Mouse (Mus musculus): ENCODE results near the gene Bmpr1b. TPM values are rescaled to one million over a fixed set of nuclear protein-coding genes. Genes with fewer than 3 reads are reported as not detected.

Gene Bmpr1b
- polyA plus RNA-seq, 1 experiment from 2014 or later = 10.7 TPM

DNA sequence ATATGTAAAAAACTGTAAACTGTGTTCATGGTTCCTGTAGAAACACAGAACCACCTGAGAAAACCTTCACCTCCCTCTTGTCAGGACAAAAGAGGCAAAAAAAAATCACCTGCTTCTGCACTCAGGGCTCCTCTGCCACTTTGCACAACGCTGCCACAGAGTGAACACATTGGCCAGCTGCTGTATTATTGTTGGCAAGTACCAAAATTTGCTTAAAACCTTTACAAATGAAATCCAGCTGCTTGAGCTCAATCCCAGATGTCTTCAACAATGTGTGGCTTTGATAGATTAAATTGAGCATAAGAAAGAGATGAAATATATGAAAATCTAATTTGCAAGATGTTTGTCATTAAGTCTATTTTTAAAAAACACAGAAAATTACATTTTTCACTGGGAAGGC lies 245.8 kb downstream of the Bmpr1b start:
- Histone ChIP-seq H3K27ac (ENCODE audit: low read depth, low read length) (no peak overlapping the region), H3K9me3 (ENCODE audit: control insufficient read depth, low read length) (no peaks in the 10 kb centered on the region), H3K9ac (ENCODE audit: low read length) (no peak overlapping the region), H3K36me3 (ENCODE audit: control insufficient read depth, insufficient read depth, low read length) (no peaks in the 10 kb centered on the region), H3K4me2 (ENCODE audit: low read depth, low read length, severe bottlenecking) (no peak overlapping the region), H3K27me3 (ENCODE audit: control insufficient read depth, insufficient read depth, low read length) (no peaks in the 10 kb centered on the region), H3K4me1 (replicated peaks; ENCODE audit: control insufficient read depth, insufficient read depth, low read length) (peaks cover 3% of the 10 kb centered on the region; the same call in 1 of the 2 replicates), H3K4me3 (ENCODE audit: low read depth, low read length) (no peak overlapping the region)
- 37% methylated on average over 1 of the region's 1 CpGs for WGBS
- DNase-seq (ENCODE audit: low spot score) = no peak
- ATAC-seq (replicated peaks; ENCODE audit: low FRiP score) = no peak

DNA sequence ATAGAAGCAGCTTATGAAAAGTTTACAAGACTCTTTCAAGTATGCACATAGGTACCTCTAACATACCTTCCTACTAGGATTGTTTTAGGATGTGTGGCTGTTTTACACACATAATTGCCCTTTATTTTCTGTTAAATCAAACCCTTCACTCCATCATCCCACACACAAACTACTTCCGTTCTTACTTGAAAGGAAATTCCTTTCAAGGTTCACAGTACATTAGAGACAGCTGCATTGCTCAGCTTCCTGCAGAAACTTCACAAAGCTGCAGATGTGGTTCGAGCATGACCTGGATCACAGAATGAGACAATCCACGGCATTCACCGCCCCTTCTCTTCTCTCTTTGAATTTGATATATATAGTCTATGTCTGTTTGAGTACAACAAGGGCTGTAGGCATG lies 248.1 kb downstream of the Bmpr1b start:
- Histone ChIP-seq H3K9ac (ENCODE audit: low read length) (no peak overlapping the region), H3K27me3 (ENCODE audit: control insufficient read depth, insufficient read depth, low read length) (no peaks in the 10 kb centered on the region), H3K4me1 (replicated peaks; ENCODE audit: control insufficient read depth, insufficient read depth, low read length) (peaks cover 3% of the 10 kb centered on the region; the same call in 1 of the 2 replicates), H3K27ac (ENCODE audit: low read depth, low read length) (no peak overlapping the region), H3K4me3 (ENCODE audit: low read depth, low read length) (no peak overlapping the region), H3K36me3 (ENCODE audit: control insufficient read depth, insufficient read depth, low read length) (no peaks in the 10 kb centered on the region), H3K4me2 (ENCODE audit: low read depth, low read length, severe bottlenecking) (no peak overlapping the region), H3K9me3 (ENCODE audit: control insufficient read depth, low read length) (no peaks in the 10 kb centered on the region)
- ATAC-seq (replicated peaks; ENCODE audit: low FRiP score) = no peak
- no peak for DNase-seq (ENCODE audit: low spot score)
- 64% methylated on average over 4 of the region's 4 CpGs for WGBS

DNA sequence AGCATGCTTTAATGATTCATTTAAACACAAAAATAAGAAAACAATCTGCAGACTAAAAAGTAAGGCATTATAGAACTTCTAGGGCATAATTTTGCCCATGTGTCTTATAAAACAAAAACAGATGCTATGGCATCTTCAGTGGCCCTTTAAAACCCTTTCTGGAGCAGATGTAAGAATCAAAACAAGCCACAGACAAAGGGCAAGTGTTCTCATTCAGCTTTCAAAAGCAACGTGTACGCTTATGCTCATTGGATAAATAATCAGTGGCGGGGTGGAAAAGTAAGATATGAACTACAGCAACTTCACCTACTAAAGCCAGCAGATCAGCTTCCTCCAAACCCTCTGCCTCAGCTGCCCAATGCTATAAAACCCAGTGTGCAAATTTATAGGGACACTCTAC lies 249.6 kb downstream of the Bmpr1b start:
- ATAC-seq (replicated peaks; ENCODE audit: low FRiP score) (no peak), DNase-seq (ENCODE audit: low spot score) (no peak)
- no peaks in the 10 kb centered on the region for H3K36me3 ChIP-seq (ENCODE audit: control insufficient read depth, insufficient read depth, low read length)
- 41% methylated on average over 3 of the region's 3 CpGs for WGBS
- H3K4me2 ChIP-seq (ENCODE audit: low read depth, low read length, severe bottlenecking) = no peak overlapping the region
- no peak overlapping the region for H3K9ac ChIP-seq (ENCODE audit: low read length)
- no peak overlapping the region for H3K4me3 ChIP-seq (ENCODE audit: low read depth, low read length)
- H3K4me1 ChIP-seq (replicated peaks; ENCODE audit: control insufficient read depth, insufficient read depth, low read length) = peaks cover 3% of the 10 kb centered on the region; the same call in 1 of the 2 replicates
- no peaks in the 10 kb centered on the region for H3K27me3 ChIP-seq (ENCODE audit: control insufficient read depth, insufficient read depth, low read length)
- H3K9me3 ChIP-seq (ENCODE audit: control insufficient read depth, low read length) = no peaks in the 10 kb centered on the region
- H3K27ac ChIP-seq (ENCODE audit: low read depth, low read length) = no peak overlapping the region

DNA sequence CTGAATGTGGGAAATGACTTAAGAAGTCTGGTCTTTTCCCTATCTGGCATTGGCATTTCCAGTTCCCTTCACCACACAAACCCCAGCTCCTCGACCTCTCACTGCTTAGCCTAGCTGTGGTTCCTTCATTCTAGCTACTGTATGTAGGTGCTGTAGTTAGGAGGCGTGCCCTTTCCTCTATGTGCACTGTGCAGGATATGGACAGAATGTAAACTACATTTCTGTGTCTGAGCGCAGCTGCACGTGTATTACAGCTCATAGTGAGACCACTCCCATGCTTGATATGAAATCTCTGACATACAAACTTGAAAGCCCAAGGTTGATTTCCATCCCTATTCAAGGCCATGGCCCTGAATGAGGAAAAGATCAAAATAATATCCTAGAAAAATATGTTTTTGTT lies 252.1 kb downstream of the Bmpr1b start:
- ATAC-seq (replicated peaks; ENCODE audit: low FRiP score) (no peak), DNase-seq (ENCODE audit: low spot score) (no peak)
- Histone ChIP-seq H3K9ac (ENCODE audit: low read length) (no peak overlapping the region), H3K27me3 (ENCODE audit: control insufficient read depth, insufficient read depth, low read length) (no peaks in the 10 kb centered on the region), H3K4me1 (replicated peaks; ENCODE audit: control insufficient read depth, insufficient read depth, low read length) (peaks cover 3% of the 10 kb centered on the region; the same call in 1 of the 2 replicates), H3K27ac (ENCODE audit: low read depth, low read length) (no peak overlapping the region), H3K4me2 (ENCODE audit: low read depth, low read length, severe bottlenecking) (no peak overlapping the region), H3K36me3 (ENCODE audit: control insufficient read depth, insufficient read depth, low read length) (no peaks in the 10 kb centered on the region), H3K4me3 (ENCODE audit: low read depth, low read length) (no peak overlapping the region), H3K9me3 (ENCODE audit: control insufficient read depth, low read length) (no peaks in the 10 kb centered on the region)
- 82% methylated on average over 4 of the region's 4 CpGs for WGBS

DNA sequence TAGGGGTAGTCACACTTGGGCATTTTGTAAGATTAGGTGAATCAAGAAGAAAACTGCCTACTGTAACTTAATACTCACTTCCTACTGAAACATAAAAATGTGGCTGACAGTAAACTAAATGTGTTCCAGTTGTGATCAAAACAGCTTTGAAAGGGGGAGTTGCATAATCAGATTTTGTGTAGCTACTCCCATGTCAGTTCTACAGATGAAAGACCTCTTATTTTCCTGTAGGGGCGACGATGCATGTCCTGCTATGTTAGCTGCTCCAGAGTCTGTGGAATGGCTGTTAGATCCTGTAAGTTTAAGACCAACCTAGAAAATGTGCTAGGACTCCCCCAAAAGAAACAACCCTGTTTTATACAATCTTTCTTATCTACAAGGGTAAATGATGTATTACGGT lies 253.2 kb downstream of the Bmpr1b start:
- no peak for DNase-seq (ENCODE audit: low spot score)
- no peak overlapping the region for H3K9ac ChIP-seq (ENCODE audit: low read length)
- ATAC-seq (replicated peaks; ENCODE audit: low FRiP score) = no peak

DNA sequence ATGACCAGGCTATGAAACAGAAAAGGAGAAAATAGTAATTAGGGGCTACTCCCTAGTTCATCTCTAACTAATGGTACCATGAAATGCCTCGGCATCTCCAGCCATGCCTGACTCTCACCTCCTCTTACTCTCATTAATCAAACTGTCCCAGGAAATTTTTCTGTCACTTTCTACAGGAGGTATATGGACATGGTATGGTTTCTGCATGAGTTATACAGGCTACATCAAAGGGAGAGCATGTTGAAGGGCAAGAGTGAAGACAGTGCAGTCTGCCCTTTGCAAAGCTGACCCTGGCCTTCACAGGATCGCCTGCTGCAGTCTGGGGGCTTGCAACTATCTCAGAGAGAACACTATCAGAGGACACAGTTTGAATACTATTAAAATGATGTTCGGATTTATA lies 254.6 kb downstream of the Bmpr1b start:
- H3K9me3 ChIP-seq (ENCODE audit: control insufficient read depth, low read length) = no peaks in the 10 kb centered on the region
- H3K27ac ChIP-seq (ENCODE audit: low read depth, low read length) = no peak overlapping the region
- no peaks in the 10 kb centered on the region for H3K27me3 ChIP-seq (ENCODE audit: control insufficient read depth, insufficient read depth, low read length)
- H3K36me3 ChIP-seq (ENCODE audit: control insufficient read depth, insufficient read depth, low read length) = no peaks in the 10 kb centered on the region
- no peak overlapping the region for H3K9ac ChIP-seq (ENCODE audit: low read length)
- H3K4me3 ChIP-seq (ENCODE audit: low read depth, low read length) = no peak overlapping the region
- DNase-seq (ENCODE audit: low spot score) (no peak), ATAC-seq (replicated peaks; ENCODE audit: low FRiP score) (no peak)
- no peaks in the 10 kb centered on the region; the same call in 1 of the 2 replicates for H3K4me1 ChIP-seq (replicated peaks; ENCODE audit: control insufficient read depth, insufficient read depth, low read length)
- no peak overlapping the region for H3K4me2 ChIP-seq (ENCODE audit: low read depth, low read length, severe bottlenecking)
- 92% methylated on average over 3 of the region's 3 CpGs for WGBS

More for the DNA sequence above, 253.2 kb downstream of the Bmpr1b start:
- Histone ChIP-seq H3K27ac (ENCODE audit: low read depth, low read length) (no peak overlapping the region), H3K4me3 (ENCODE audit: low read depth, low read length) (no peak overlapping the region), H3K36me3 (ENCODE audit: control insufficient read depth, insufficient read depth, low read length) (no peaks in the 10 kb centered on the region), H3K9me3 (ENCODE audit: control insufficient read depth, low read length) (no peaks in the 10 kb centered on the region), H3K27me3 (ENCODE audit: control insufficient read depth, insufficient read depth, low read length) (no peaks in the 10 kb centered on the region), H3K4me1 (replicated peaks; ENCODE audit: control insufficient read depth, insufficient read depth, low read length) (peaks cover 3% of the 10 kb centered on the region; the same call in 1 of the 2 replicates), H3K4me2 (ENCODE audit: low read depth, low read length, severe bottlenecking) (no peak overlapping the region)
- WGBS = 83% methylated on average over 3 of the region's 3 CpGs

DNA sequence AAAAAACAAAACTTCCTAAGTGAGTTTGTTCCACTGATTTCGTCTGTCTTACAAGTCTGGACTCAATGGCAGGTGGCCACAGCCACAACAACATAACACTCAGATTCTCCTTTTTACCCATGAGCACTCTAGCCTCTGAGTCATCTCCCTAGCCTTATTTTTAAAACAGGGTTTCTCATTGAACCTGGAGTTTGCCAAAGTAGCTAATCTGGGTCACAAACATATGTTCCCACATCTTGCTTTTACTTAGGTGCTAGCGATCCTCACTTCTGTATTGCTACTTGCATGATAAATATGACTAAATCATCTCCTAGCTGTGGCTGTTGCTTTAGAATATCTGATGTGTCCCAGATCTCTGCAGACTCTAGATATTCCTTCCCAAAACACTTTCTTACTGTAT lies 260.1 kb downstream of the Bmpr1b start:
- ATAC-seq (replicated peaks; ENCODE audit: low FRiP score) = no peak
- Histone ChIP-seq H3K4me2 (ENCODE audit: low read depth, low read length, severe bottlenecking) (no peak overlapping the region), H3K9ac (ENCODE audit: low read length) (no peak overlapping the region), H3K36me3 (ENCODE audit: control insufficient read depth, insufficient read depth, low read length) (no peaks in the 10 kb centered on the region), H3K27ac (ENCODE audit: low read depth, low read length) (no peak overlapping the region), H3K9me3 (ENCODE audit: control insufficient read depth, low read length) (no peaks in the 10 kb centered on the region), H3K27me3 (ENCODE audit: control insufficient read depth, insufficient read depth, low read length) (no peaks in the 10 kb centered on the region), H3K4me1 (replicated peaks; ENCODE audit: control insufficient read depth, insufficient read depth, low read length) (no peaks in the 10 kb centered on the region; the same call in 1 of the 2 replicates), H3K4me3 (ENCODE audit: low read depth, low read length) (no peak overlapping the region)
- WGBS = 90% methylated on average over 2 of the region's 2 CpGs
- no peak for DNase-seq (ENCODE audit: low spot score)

DNA sequence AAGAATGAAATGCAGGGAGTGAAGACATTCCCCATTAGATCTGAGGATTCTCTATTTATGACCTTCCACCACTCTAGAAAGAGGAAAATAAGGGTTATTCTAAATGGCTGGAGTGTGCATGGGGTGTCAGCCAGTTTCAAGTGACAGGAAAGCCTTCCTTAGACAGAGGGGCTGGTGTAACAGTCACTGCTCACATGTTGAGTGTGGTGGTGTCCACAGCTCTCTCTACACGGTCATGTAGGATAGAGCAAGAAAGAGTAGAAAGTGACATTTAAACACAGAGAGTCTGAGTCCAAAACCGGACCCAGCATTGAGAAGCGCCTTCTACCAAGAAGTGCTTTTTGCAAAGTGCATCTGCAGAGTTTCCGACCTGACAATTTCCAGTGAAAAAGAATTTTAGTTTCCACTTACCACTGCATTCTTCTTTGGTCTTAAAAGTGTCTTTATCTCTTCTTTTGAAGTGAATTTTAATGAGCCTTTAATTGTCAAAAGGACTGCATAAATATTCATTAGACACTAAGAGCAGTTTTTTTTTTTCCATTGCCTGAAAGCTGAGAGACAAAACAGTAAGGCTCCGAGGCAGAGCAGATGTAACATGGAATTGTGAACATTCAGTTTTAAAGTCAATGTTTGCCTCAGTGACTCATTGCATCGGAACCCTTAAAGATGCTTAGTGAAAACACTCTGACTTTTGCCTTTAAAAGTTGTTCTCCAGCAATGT lies 263.2 kb downstream of the Bmpr1b start:
- ATAC-seq (replicated peaks; ENCODE audit: low FRiP score) (no peak), DNase-seq (ENCODE audit: low spot score) (no peak)
- Histone ChIP-seq H3K9me3 (ENCODE audit: control insufficient read depth, low read length) (no peaks in the 10 kb centered on the region), H3K9ac (ENCODE audit: low read length) (no peak overlapping the region), H3K27ac (ENCODE audit: low read depth, low read length) (no peak overlapping the region), H3K4me3 (ENCODE audit: low read depth, low read length) (no peak overlapping the region), H3K36me3 (ENCODE audit: control insufficient read depth, insufficient read depth, low read length) (no peaks in the 10 kb centered on the region), H3K27me3 (ENCODE audit: control insufficient read depth, insufficient read depth, low read length) (no peaks in the 10 kb centered on the region), H3K4me1 (replicated peaks; ENCODE audit: control insufficient read depth, insufficient read depth, low read length) (no peaks in the 10 kb centered on the region; the same call in 1 of the 2 replicates), H3K4me2 (ENCODE audit: low read depth, low read length, severe bottlenecking) (no peak overlapping the region)
- 42% methylated on average over 6 of the region's 6 CpGs for WGBS

DNA sequence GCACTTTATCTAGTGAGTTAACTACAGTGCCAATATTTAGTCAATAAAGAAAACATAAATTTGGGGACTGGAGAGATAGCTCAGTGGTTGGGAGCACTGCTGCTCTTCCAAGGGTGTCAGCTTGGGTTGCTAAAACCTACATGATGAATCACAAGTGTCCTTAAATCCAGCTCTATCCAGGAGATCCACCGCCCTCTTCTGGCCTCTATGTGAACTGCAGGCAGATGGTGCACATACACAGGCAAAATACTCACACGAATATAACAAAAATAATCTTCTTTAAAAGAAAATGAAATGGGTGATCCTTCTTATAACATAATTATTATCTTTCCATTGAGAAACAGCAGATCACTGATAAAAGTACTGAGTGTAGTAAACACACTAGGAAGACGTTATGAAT lies 268.9 kb downstream of the Bmpr1b start:
- no peaks in the 10 kb centered on the region; the same call in 1 of the 2 replicates for H3K36me3 ChIP-seq (ENCODE audit: control insufficient read depth, insufficient read depth, low read length)
- no peak overlapping the region for H3K4me2 ChIP-seq (ENCODE audit: low read depth, low read length, severe bottlenecking)
- 86% methylated on average over 3 of the region's 3 CpGs for WGBS
- no peaks in the 10 kb centered on the region for H3K27me3 ChIP-seq (ENCODE audit: control insufficient read depth, insufficient read depth, low read length)
- no peak for DNase-seq (ENCODE audit: low spot score)
- H3K9ac ChIP-seq (ENCODE audit: low read length) = no peak overlapping the region
- ATAC-seq (replicated peaks; ENCODE audit: low FRiP score) = no peak
- H3K4me3 ChIP-seq (ENCODE audit: low read depth, low read length) = no peak overlapping the region
- H3K4me1 ChIP-seq (replicated peaks; ENCODE audit: control insufficient read depth, insufficient read depth, low read length) = 0 out of 2 replicates have a peak, but pooled peaks cover 4% of the 10 kb centered on the region
- H3K9me3 ChIP-seq (ENCODE audit: control insufficient read depth, low read length) = 0 out of 2 replicates have a peak, but pooled peaks cover 3% of the 10 kb centered on the region
- no peak overlapping the region for H3K27ac ChIP-seq (ENCODE audit: low read depth, low read length)
